Mouse (Mus musculus) cerebellum, adult 2 months (tissue): Measurements from ENCODE around the gene Il6st. TPM values are rescaled to one million over a fixed set of nuclear protein-coding genes. Genes with fewer than 3 reads are reported as not detected.

Source experiments
- DNase-seq, 2 experiments: peaks; one replicate each; pipeline ENCODE4 v3.0.0; 2021
- H3K27ac ChIP-seq: fragments of 200-500 bp; 2 replicates; pipeline ENCODE4 v1.5.1; 2012; ENCODE audit warnings: low read length, control low read depth, inconsistent platforms; ENCODE audit not compliant: insufficient read depth
- H3K27me3 ChIP-seq: fragments of 200-500 bp; 2 replicates; pipeline ENCODE4 v1.6.1; 2012; ENCODE audit warnings: inconsistent platforms, mild to moderate bottlenecking, low read length, moderate library complexity; ENCODE audit not compliant: control insufficient read depth, insufficient read depth
- H3K4me1 ChIP-seq: fragments of 200-500 bp; 2 replicates; pipeline ENCODE4 v1.6.1; 2011; ENCODE audit warnings: low read length; ENCODE audit not compliant: control insufficient read depth, insufficient read depth
- H3K4me3 ChIP-seq: fragments of 200-500 bp; replicated peaks from 2 replicates; pipeline ENCODE3; 2011; ENCODE audit warnings: mild to moderate bottlenecking, low read depth, low read length, control low read depth; ENCODE audit not compliant: insufficient read depth
- CTCF ChIP-seq: fragments of 200-500 bp; IDR thresholded peaks from 2 replicates; pipeline ENCODE4 v1.5.1; 2011; ENCODE audit warnings: low read depth, mild to moderate bottlenecking, control low read depth, low read length, moderate library complexity, borderline replicate concordance; ENCODE audit not compliant: insufficient read depth
- POLR2A ChIP-seq: fragments of 200-500 bp; IDR thresholded peaks from 2 replicates; pipeline ENCODE4 v1.6.1; 2011; ENCODE audit warnings: low read length, control low read depth, borderline replicate concordance; ENCODE audit not compliant: insufficient read depth
- WGBS: fragments of 180-500 bp; shearing (Covaris S2); methylation state at CpG from one replicate; pipeline ENCODE4 v1.1.7; 2018; 5-methylcytosine and 5-hydroxymethylcytosine counted together
- polyA plus RNA-seq: library from polyadenylated mRNA; depleted of rRNA; stranded (reverse); fragments of >200 nt; gene quantifications from 2 replicates; pipeline ENCODE4 v1.2.3, GENCODE M21; 2012

Gene Il6st
- polyA plus RNA-seq, 1 experiment, result 32.8 TPM

DNA sequence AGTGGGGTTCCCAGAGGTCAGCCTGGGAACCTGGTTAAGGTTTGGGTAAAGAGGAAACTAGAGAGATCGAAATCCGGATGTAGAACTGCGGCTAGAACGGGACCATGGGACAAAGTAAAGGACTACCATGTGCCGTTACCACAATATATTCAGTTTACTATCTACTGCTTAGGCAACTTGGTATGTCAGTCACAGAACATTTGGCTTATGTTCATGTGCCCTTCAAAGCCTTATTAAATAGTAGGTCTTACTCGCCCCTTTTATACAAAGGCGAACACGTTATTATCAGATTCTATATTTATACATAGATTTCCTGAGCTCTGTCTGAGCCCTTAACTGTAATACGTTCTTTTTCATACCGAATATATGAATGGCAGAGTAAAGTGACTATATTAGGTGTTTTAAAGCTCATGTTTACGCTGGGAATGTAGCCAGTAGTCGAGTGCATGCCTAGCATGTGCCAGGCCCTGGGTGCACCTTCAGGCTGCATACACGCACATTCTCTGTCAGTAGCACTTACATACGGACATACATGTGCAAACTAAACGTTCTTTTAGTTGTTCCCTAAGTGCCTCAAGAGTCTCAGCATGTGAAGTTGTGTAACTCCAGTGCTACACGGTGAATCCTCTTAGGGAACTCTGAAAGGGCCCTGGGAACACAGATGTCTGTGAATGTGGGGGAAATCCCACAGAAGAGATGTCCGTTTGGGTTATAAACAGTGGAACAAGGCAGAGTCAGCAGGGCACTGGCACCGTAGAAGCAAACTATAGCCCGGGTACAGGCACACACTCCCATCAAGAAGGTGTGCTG is 2.5 kb downstream of the Il6st start:
- 78% methylated on average over 19 of the region's 19 CpGs for WGBS

DNA sequence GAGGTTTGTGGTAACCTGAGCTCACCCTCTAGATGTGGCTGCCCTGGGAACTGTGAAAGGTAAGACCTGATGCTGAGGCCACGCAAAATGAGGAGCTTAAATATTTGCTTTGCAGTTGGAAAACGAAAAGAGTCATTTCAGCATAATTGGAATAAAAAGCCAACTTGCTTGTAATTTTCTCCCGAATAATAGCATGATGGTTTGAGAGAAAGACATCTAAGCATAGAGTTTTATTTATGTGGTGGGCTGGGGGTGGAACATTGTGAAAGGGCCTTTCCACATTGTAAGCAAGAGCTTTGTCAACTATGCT is 3.0 kb downstream of the Il6st start:
- WGBS, result 92% methylated on average over 3 of the region's 3 CpGs
- DNase-seq, result no peak
- Histone ChIP-seq H3K4me3 (no peak overlapping the region), H3K27me3 (no peaks in the 10 kb centered on the region), H3K27ac (no peak overlapping the region), H3K4me1 (no peaks in the 10 kb centered on the region; the same call in 1 of the 2 replicates)
- TF ChIP-seq POLR2A (no peak), CTCF (no peak)

More for the DNA sequence above, 2.5 kb downstream of the Il6st start:
- H3K27me3 ChIP-seq, result no peaks in the 10 kb centered on the region
- H3K4me3 ChIP-seq, result no peak overlapping the region
- H3K4me1 ChIP-seq, result no peaks in the 10 kb centered on the region; the same call in 1 of the 2 replicates
- H3K27ac ChIP-seq, result no peak overlapping the region
- TF ChIP-seq POLR2A (no peak), CTCF (no peak)
- no peak for DNase-seq

DNA sequence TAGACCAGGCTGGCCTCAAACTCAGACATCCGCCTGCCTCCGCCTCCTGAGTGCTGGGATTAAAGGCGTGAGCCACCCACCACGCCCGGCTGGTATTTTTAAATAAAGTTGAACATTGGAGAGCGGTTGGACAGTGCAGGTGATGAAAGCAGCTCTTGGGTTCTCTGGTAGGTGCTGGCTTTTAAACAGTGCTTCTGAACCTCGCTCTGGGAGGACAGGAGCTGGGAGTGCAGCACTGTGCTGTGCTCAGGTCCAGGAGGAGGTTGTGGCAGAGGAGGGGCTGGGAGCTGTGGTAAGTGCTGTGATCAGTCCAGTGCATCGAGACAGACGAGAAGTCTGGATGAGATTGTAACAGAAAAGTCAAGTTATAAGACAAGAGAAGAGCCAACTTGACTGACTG is 3.5 kb downstream of the Il6st start:
- Histone ChIP-seq H3K27me3 (no peaks in the 10 kb centered on the region), H3K4me3 (no peak overlapping the region), H3K4me1 (no peaks in the 10 kb centered on the region; the same call in 1 of the 2 replicates), H3K27ac (no peak overlapping the region)
- WGBS, result 94% methylated on average over 9 of the region's 9 CpGs
- DNase-seq, result no peak
- no peak for TF ChIP-seq POLR2A
- no peak for TF ChIP-seq CTCF

DNA sequence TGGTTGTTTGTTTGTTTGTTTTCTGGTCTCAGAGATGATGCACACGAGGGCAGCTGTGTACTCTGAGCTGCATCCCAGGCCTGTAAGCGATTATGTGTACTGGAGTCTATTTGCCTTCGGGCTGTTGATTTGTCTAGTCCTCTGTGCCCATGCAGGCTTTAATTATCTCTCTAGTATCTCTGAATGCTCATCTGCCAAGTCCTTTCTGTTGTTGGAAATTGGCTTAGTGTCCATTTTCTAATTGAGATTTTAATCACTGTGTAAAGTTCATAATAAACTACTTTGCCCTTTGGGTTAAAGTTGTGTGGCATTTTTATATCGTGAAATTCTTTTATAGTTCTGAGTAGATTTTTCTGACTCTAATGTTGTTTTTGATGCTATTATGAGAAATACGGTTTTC is 5.6 kb downstream of the Il6st start:
- Histone ChIP-seq H3K4me3 (no peak overlapping the region), H3K27me3 (no peaks in the 10 kb centered on the region), H3K27ac (no peak overlapping the region), H3K4me1 (no peaks in the 10 kb centered on the region; the same call in 1 of the 2 replicates)
- 74% methylated on average over 5 of the region's 5 CpGs for WGBS
- no peak for DNase-seq
- no peak for TF ChIP-seq CTCF
- TF ChIP-seq POLR2A, result no peak

DNA sequence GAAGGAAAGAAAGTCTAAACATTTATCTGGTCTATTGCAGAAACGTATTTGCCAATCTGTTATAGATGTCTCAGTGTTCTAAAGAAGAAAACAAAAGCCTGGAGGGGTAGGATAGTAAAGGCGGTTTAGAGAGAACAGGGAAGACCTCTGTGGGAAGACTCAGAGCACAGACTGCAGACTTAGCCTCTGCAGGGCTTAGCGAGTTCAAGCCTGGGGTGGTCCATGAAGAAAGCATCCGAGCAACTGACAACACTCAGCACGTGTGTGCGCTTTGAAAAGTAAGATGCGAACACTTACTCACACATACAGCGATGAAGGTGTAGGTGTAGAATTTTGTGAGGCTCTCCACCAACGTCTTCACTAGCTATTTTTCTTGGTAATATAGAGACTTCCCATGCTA is 7.3 kb downstream of the Il6st start:
- DNase-seq, result no peak
- H3K4me1 ChIP-seq, result no peaks in the 10 kb centered on the region; the same call in 1 of the 2 replicates
- 88% methylated on average over 9 of the region's 9 CpGs for WGBS
- H3K4me3 ChIP-seq, result no peak overlapping the region
- no peaks in the 10 kb centered on the region for H3K27me3 ChIP-seq
- no peak overlapping the region for H3K27ac ChIP-seq
- TF ChIP-seq POLR2A (no peak), CTCF (no peak)

DNA sequence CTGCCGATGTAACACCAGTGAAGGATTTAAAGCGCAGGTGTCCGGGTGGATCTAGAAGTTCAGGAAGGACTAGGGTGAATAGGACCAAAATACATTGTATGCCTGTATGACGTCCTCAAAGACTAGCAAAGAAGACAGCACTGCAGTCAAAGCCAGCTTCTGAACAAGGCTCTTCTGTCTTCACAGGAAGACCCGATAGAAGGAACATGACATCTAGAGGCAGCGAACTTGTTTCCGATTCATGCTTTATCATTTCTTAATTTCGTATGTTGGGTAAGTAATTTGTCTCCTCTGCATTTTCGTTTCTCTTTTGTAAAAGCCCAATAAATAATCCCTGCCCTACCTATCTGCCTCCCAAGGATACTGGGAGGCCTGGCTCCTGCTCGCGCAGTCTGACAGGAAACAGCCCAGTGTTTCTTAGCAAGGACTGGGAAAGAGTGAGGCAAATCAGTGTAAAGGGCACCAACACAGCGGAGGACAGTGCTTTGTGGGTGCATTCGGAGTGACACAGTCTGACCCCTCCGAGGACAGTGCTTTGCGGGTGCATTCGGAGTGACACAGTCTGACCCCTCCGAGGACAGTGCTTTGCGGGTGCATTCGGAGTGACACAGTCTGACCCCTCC is 8.6 kb downstream of the Il6st start:
- no peak for TF ChIP-seq CTCF
- no peak for TF ChIP-seq POLR2A
- WGBS, result 91% methylated on average over 19 of the region's 19 CpGs
- H3K27ac ChIP-seq, result no peak overlapping the region
- H3K4me1 ChIP-seq, result no peaks in the 10 kb centered on the region
- no peaks in the 10 kb centered on the region for H3K27me3 ChIP-seq
- no peak for DNase-seq
- no peak overlapping the region for H3K4me3 ChIP-seq

DNA sequence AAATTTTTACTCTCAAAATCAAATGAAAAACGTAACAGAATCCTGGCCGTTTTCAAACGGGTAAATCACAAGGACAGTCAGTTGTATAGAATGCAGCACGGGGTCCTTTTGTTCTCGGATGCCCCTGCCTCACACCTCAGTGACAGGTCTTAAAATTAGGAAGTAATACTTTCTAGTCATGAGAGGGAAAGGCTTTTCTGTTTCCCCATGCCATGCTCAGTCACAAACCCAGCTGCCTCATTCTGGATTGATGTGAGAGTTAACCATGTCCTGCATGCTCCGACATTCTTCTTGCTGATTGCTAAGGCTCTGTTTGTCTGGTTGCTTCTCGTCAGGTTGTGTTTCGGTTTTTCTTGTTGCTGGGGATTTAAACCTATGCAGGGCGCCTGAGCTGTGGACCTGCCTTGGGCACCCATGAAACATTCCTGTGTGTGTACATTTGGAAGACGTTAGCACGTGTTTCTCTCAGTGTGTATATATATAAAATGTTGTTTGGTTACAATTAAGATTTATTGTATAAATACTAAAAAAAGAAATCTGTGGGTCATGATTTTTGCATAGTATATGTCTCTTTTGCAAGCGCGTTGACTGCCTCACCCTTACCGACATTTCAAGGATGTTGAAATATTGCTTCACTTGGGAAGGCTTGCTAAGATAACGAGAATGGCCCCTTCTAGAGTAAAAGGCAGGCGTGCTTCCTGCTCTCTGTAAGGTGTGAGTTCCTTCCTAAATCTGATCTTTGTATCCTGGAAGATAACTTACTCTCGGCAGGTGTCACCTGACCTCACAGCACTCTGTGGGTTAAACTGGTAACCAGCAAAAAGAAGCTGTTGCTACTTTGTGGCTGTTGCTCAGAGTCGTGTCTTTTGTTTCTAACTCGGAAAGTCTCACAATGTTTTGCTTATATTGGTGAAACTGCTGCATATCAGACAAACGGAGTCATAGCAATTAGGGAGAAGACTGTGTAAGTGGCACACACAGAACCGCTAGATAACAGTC is 10.2 kb downstream of the Il6st start:
- no peak overlapping the region for H3K4me3 ChIP-seq
- DNase-seq, result no peak
- WGBS, result 88% methylated on average over 21 of the region's 21 CpGs
- TF ChIP-seq CTCF, result no peak
- TF ChIP-seq POLR2A, result no peak
- no peaks in the 10 kb centered on the region for H3K27me3 ChIP-seq
- no peak overlapping the region for H3K27ac ChIP-seq
- no peaks in the 10 kb centered on the region for H3K4me1 ChIP-seq
